Mouse (Mus musculus) CH12.LX (cell line): ENCODE measurements around the gene Aldh2. TPM values are rescaled to one million over a fixed set of nuclear protein-coding genes. Genes with fewer than 3 reads are reported as not detected.

Experiments used
- DNase-seq: peaks from one replicate; pipeline ENCODE4 v3.0.0-alpha.2; 2013; ENCODE audit errors: extremely low read depth
- H3K27ac ChIP-seq: 2 replicates; pipeline ENCODE4 v1.5.1; 2012; ENCODE audit warnings: low read depth, mild to moderate bottlenecking, control low read depth, moderate library complexity; ENCODE audit not compliant: insufficient read depth
- H3K27me3 ChIP-seq: replicated peaks from 2 replicates; pipeline ENCODE3; 2012; ENCODE audit warnings: inconsistent platforms
- H3K36me3 ChIP-seq, 2 experiments: replicated peaks in 1 of 2; 2 replicates each; pipeline versions ENCODE3 to v1.6.1; 2012; ENCODE audit warnings: inconsistent platforms in 1 of 2, low read length in 1 of 2, mild to moderate bottlenecking in 1 of 2, mixed read lengths in 1 of 2, moderate library complexity in 1 of 2; ENCODE audit not compliant: control insufficient read depth in 1 of 2, insufficient read depth in 1 of 2
- H3K4me1 ChIP-seq, 2 experiments: 2 replicates each; pipeline ENCODE4 v1.6.1; 2012; ENCODE audit warnings: inconsistent platforms in 1 of 2, moderate library complexity in 1 of 2; ENCODE audit not compliant: insufficient read depth in 2 of 2, control insufficient read depth in 1 of 2
- H3K4me2 ChIP-seq: 2 replicates; pipeline ENCODE4 v1.6.1; 2012; ENCODE audit warnings: low read depth, mild to moderate bottlenecking, control low read depth; ENCODE audit not compliant: poor library complexity, insufficient read depth, severe bottlenecking
- H3K4me3 ChIP-seq, 3 experiments: fragments of 150-350 bp in 1 of 3; sonication (generic) in 1 of 3; replicated peaks in 1 of 3; 2 replicates each; pipeline versions ENCODE3 to v1.5.1; 2011 to 2012; ENCODE audit warnings: low read depth in 2 of 3, low read length in 2 of 3, mild to moderate bottlenecking in 2 of 3, moderate library complexity in 2 of 3, control low read depth in 1 of 3, improper control_type of control experiment in 1 of 3, inconsistent platforms in 1 of 3, mixed read lengths in 1 of 3; ENCODE audit not compliant: poor library complexity in 1 of 3
- H3K79me2 ChIP-seq: replicated peaks from 2 replicates; pipeline ENCODE4 v1.6.1; 2012; ENCODE audit warnings: mild to moderate bottlenecking, moderate library complexity; ENCODE audit not compliant: control insufficient read depth, poor library complexity, insufficient read depth, severe bottlenecking; ENCODE audit errors: extremely low read depth
- H3K9ac ChIP-seq: 2 replicates; pipeline ENCODE4 v1.6.1; 2012; ENCODE audit warnings: low read depth, mild to moderate bottlenecking, control low read depth, moderate library complexity; ENCODE audit not compliant: insufficient read depth
- H3K9me3 ChIP-seq: replicated peaks from 2 replicates; pipeline ENCODE3; 2012; ENCODE audit warnings: low read length, inconsistent platforms, mixed read lengths
- BHLHE40 ChIP-seq: IDR thresholded peaks from 2 replicates; pipeline ENCODE4 v1.6.1; 2011; ENCODE audit warnings: mild to moderate bottlenecking, low read depth, low read length, improper control_type of control experiment
- CHD1 ChIP-seq: IDR thresholded peaks from 2 replicates; pipeline ENCODE4 v1.6.1; 2012; ENCODE audit warnings: low read depth, low read length, improper control_type of control experiment, inconsistent platforms
- CHD2 ChIP-seq: IDR thresholded peaks from 2 replicates; pipeline ENCODE4 v1.6.1; 2011; ENCODE audit warnings: low read length, improper control_type of control experiment
- CTCF ChIP-seq, 2 experiments: IDR thresholded peaks in 1 of 2; conservative IDR thresholded peaks in 1 of 2; 2 replicates each; pipeline ENCODE4 v1.5.1; 2011 to 2012; ENCODE audit warnings: low read depth in 2 of 2, low read length in 2 of 2, improper control_type of control experiment in 1 of 2, inconsistent platforms in 1 of 2, mild to moderate bottlenecking in 1 of 2, moderate library complexity in 1 of 2
- E2F4 ChIP-seq: IDR thresholded peaks from 2 replicates; pipeline ENCODE4 v1.6.1; 2011; ENCODE audit warnings: low read depth, low read length, improper control_type of control experiment; ENCODE audit not compliant: insufficient replicate concordance
- ELF1 ChIP-seq: IDR thresholded peaks from 2 replicates; pipeline ENCODE4 v1.6.1; 2014; ENCODE audit warnings: low read depth, mild to moderate bottlenecking, inconsistent platforms, low read length, improper control_type of control experiment
- EP300 ChIP-seq: IDR thresholded peaks from 2 replicates; pipeline ENCODE4 v1.6.1; 2011; ENCODE audit warnings: low read length, improper control_type of control experiment
- ETS1 ChIP-seq: conservative IDR thresholded peaks from 2 replicates; pipeline ENCODE4 v1.6.1; 2012; ENCODE audit warnings: low read depth, mild to moderate bottlenecking, inconsistent platforms, low read length, improper control_type of control experiment, moderate library complexity
- GABPA ChIP-seq: IDR thresholded peaks from 2 replicates; pipeline ENCODE4 v1.6.1; 2012; ENCODE audit warnings: low read depth, low read length, improper control_type of control experiment, inconsistent platforms; ENCODE audit not compliant: insufficient replicate concordance
- HCFC1 ChIP-seq: IDR thresholded peaks from 2 replicates; pipeline ENCODE4 v1.6.1; 2012; ENCODE audit warnings: low read depth, mild to moderate bottlenecking, inconsistent platforms, low read length, improper control_type of control experiment
- IRF4 ChIP-seq: IDR thresholded peaks from 2 replicates; pipeline ENCODE4 v1.6.1; 2014; ENCODE audit warnings: low read depth, mild to moderate bottlenecking, inconsistent platforms, low read length, improper control_type of control experiment
- JUN ChIP-seq: IDR thresholded peaks from 2 replicates; pipeline ENCODE4 v1.6.1; 2011; ENCODE audit warnings: low read depth, mild to moderate bottlenecking, low read length, improper control_type of control experiment, moderate library complexity; ENCODE audit not compliant: insufficient read depth
- JUND ChIP-seq: conservative IDR thresholded peaks from 2 replicates; pipeline ENCODE4 v1.6.1; 2011; ENCODE audit warnings: low read depth, low read length, improper control_type of control experiment
- KAT2A ChIP-seq: IDR thresholded peaks from 2 replicates; pipeline ENCODE4 v1.6.1; 2012; ENCODE audit warnings: low read length, improper control_type of control experiment, inconsistent platforms; ENCODE audit not compliant: insufficient replicate concordance
- MAFK ChIP-seq: IDR thresholded peaks from 2 replicates; pipeline ENCODE4 v1.6.1; 2011; ENCODE audit warnings: low read length, improper control_type of control experiment; ENCODE audit not compliant: insufficient replicate concordance
- MAX ChIP-seq: IDR thresholded peaks from 2 replicates; pipeline ENCODE4 v1.6.1; 2011; ENCODE audit warnings: low read length, improper control_type of control experiment
- MAZ ChIP-seq: IDR thresholded peaks from 2 replicates; pipeline ENCODE4 v1.6.1; 2012; ENCODE audit warnings: low read depth, mild to moderate bottlenecking, inconsistent platforms, low read length, improper control_type of control experiment, moderate library complexity
- MEF2A ChIP-seq: IDR thresholded peaks from 2 replicates; pipeline ENCODE4 v1.6.1; 2014; ENCODE audit warnings: low read depth, mild to moderate bottlenecking, inconsistent platforms, low read length, improper control_type of control experiment, borderline replicate concordance
- MXI1 ChIP-seq: IDR thresholded peaks from 2 replicates; pipeline ENCODE4 v1.6.1; 2011; ENCODE audit warnings: mild to moderate bottlenecking, low read depth, low read length, improper control_type of control experiment
- MYC ChIP-seq: IDR thresholded peaks from 2 replicates; pipeline ENCODE4 v1.6.1; 2011; ENCODE audit warnings: low read depth, mild to moderate bottlenecking, improper control_type of control experiment, low read length
- NELFE ChIP-seq: IDR thresholded peaks from 2 replicates; pipeline ENCODE4 v1.6.1; 2011; ENCODE audit warnings: low read depth, low read length, improper control_type of control experiment
- NRF1 ChIP-seq: IDR thresholded peaks from 2 replicates; pipeline ENCODE4 v1.6.1; 2014; ENCODE audit warnings: low read depth, mild to moderate bottlenecking, inconsistent platforms, low read length, improper control_type of control experiment, moderate library complexity
- PAX5 ChIP-seq: IDR thresholded peaks from 2 replicates; pipeline ENCODE4 v1.6.1; 2012; ENCODE audit warnings: low read length, inconsistent platforms, mixed read lengths
- POLR2A ChIP-seq: IDR thresholded peaks from 2 replicates; pipeline ENCODE4 v1.6.1; 2011; ENCODE audit warnings: low read depth, mild to moderate bottlenecking, improper control_type of control experiment, low read length
- POLR2AphosphoS2 ChIP-seq: IDR thresholded peaks from 2 replicates; pipeline ENCODE4 v1.6.1; 2011; ENCODE audit warnings: low read depth, low read length, improper control_type of control experiment
- RAD21 ChIP-seq: IDR thresholded peaks from 2 replicates; pipeline ENCODE4 v1.6.1; 2011; ENCODE audit warnings: low read depth, mild to moderate bottlenecking, low read length, improper control_type of control experiment, moderate library complexity
- RCOR1 ChIP-seq: conservative IDR thresholded peaks from 2 replicates; pipeline ENCODE4 v1.6.1; 2012; ENCODE audit warnings: low read depth, mild to moderate bottlenecking, inconsistent platforms, low read length, improper control_type of control experiment
- SIN3A ChIP-seq: IDR thresholded peaks from 2 replicates; pipeline ENCODE4 v1.6.1; 2012; ENCODE audit warnings: low read length, improper control_type of control experiment, inconsistent platforms
- SMC3 ChIP-seq: IDR thresholded peaks from 2 replicates; pipeline ENCODE4 v1.6.1; 2011; ENCODE audit warnings: low read depth, low read length, improper control_type of control experiment
- TBP ChIP-seq: conservative IDR thresholded peaks from 2 replicates; pipeline ENCODE4 v1.6.1; 2011; ENCODE audit warnings: low read depth, low read length, improper control_type of control experiment
- TCF12 ChIP-seq: IDR thresholded peaks from 2 replicates; pipeline ENCODE4 v1.6.1; 2014; ENCODE audit warnings: low read depth, mild to moderate bottlenecking, inconsistent platforms, low read length, improper control_type of control experiment
- UBTF ChIP-seq: IDR thresholded peaks from 2 replicates; pipeline ENCODE4 v1.6.1; 2012; ENCODE audit warnings: low read depth, mild to moderate bottlenecking, inconsistent platforms, low read length, improper control_type of control experiment, moderate library complexity
- USF1 ChIP-seq: IDR thresholded peaks from 2 replicates; pipeline ENCODE4 v1.6.1; 2014; ENCODE audit warnings: low read depth, mild to moderate bottlenecking, inconsistent platforms, low read length, improper control_type of control experiment
- USF2 ChIP-seq: conservative IDR thresholded peaks from 2 replicates; pipeline ENCODE4 v1.6.1; 2011; ENCODE audit warnings: low read depth, low read length, improper control_type of control experiment
- ZC3H11A ChIP-seq: IDR thresholded peaks from 2 replicates; pipeline ENCODE4 v1.6.1; 2012; ENCODE audit warnings: low read depth, mild to moderate bottlenecking, inconsistent platforms, low read length, improper control_type of control experiment
- ZKSCAN1 ChIP-seq: IDR thresholded peaks from 2 replicates; pipeline ENCODE4 v1.6.1; 2012; ENCODE audit warnings: low read depth, inconsistent platforms, low read length, improper control_type of control experiment, borderline replicate concordance
- ZMIZ1 ChIP-seq: IDR thresholded peaks from 2 replicates; pipeline ENCODE4 v1.6.1; 2012; ENCODE audit warnings: low read depth, mild to moderate bottlenecking, inconsistent platforms, low read length, improper control_type of control experiment
- ZNF384 ChIP-seq: IDR thresholded peaks from 2 replicates; pipeline ENCODE4 v1.6.1; 2012; ENCODE audit warnings: low read depth, low read length, improper control_type of control experiment, inconsistent platforms
- dilution Hi-C: fragments of 300-500 bp; cut with MboI; formaldehyde crosslinking; loops from 2 replicates; pipeline ENCODE4 v1.14.3; 2020; ENCODE audit warnings: low sequenced_read_pairs; ENCODE audit not compliant: extremely low pct_unique_long_range_greater_than_20kb, extremely low pct_ligation_motif_present
- in situ Hi-C: fragments of 300-500 bp; cut with MboI; formaldehyde crosslinking; loops from 3 replicates; pipeline ENCODE4 v1.14.3; 2019; ENCODE audit warnings: low sequenced_read_pairs, low pct_ligation_motif_present, low pct_unique_long_range_greater_than_20kb, mixed read lengths
- polyA plus RNA-seq: library from polyadenylated mRNA; unstranded; fragments of >175 nt; gene quantifications from 2 replicates; pipeline ENCODE4 v1.2.1, GENCODE M21; 2012; ENCODE audit warnings: low read depth; ENCODE audit not compliant: insufficient read length
- total RNA-seq, 2 experiments: library from RNA; depleted of rRNA; stranded (reverse); fragments of 300-350 nt in 1 of 2; fragments of >200 nt in 1 of 2; gene quantifications; 2 replicates each; pipeline ENCODE4 v1.2.3; 2012 to 2014

Gene Aldh2
- total and polyA plus RNA-seq, 3 experiments = 58.9 to 139 (median 73.9) TPM

- dilution Hi-C loops (no loop called here), in situ Hi-C loops (no loop called here)
- no peak overlapping the region for H3K9ac ChIP-seq
- peaks cover 0 to 6% of the 10 kb centered on the region in 2 experiments for H3K36me3 ChIP-seq
- H3K4me2 ChIP-seq = no peak overlapping the region
- peak; percentile 81 for DNase-seq
- TF ChIP-seq MEF2A (no peak), POLR2A (no peak), MAX (no peak), NRF1 (no peak), RCOR1 (no peak), ZNF384 (no peak), MYC (no peak), USF1 (no peak), ELF1 (0 out of 2 replicates have a peak, but pooled peaks have one; percentile 33), JUN (no peak), POLR2AphosphoS2 (no peak), MAZ (no peak), ETS1 (no peak), HCFC1 (no peak), ZMIZ1 (no peak), CTCF (conservative IDR thresholded peaks at IDR 0.05 in 1 of 2, IDR thresholded peaks at IDR 0.05 in 1 of 2; ENCODE audit: low read depth in 2 of 2, low read length in 2 of 2) (peak; percentile 92 to 99), JUND (no peak), PAX5 (no peak), NELFE (no peak), ZC3H11A (peak; percentile 55), KAT2A (no peak), EP300 (no peak), E2F4 (no peak), GABPA (no peak), BHLHE40 (no peak), CHD2 (no peak), SMC3 (peak; percentile 90), ZKSCAN1 (no peak), TBP (no peak), SIN3A (0 out of 2 replicates have a peak, but pooled peaks have one; percentile 26), MXI1 (no peak), TCF12 (no peak), UBTF (no peak), IRF4 (peak; percentile 25; the same call in 1 of the 2 replicates), MAFK (no peak), USF2 (no peak), RAD21 (peak; percentile 95), CHD1 (no peak)
- peaks cover 2 to 25% of the 10 kb centered on the region in 2 experiments; a peak in 3 of 4 replicates for H3K4me1 ChIP-seq
- H3K79me2 ChIP-seq = no peaks in the 10 kb centered on the region
- no peaks in the 10 kb centered on the region for H3K27me3 ChIP-seq
- no peak overlapping the region for H3K27ac ChIP-seq
- no peaks in the 10 kb centered on the region for H3K9me3 ChIP-seq
- no peak overlapping the region for H3K4me3 ChIP-seq
These were observed 8.1 kb upstream of the Aldh2 start for GRCm38 (mm10) chr5:121601547-121602299.
